Mouse (Mus musculus) skeletal muscle tissue, postnatal 0 days (tissue): ENCODE results near the gene Cryge. TPM values are rescaled to one million over a fixed set of nuclear protein-coding genes. Genes with fewer than 3 reads are reported as not detected.

ENCODE experiments used
- polyA plus RNA-seq: library from polyadenylated mRNA; unstranded; fragments of >200 nt; fragmentation: Nextera tagmentation; extraction: Ambion mirVana; gene quantifications from 2 replicates; pipeline ENCODE4 v1.2.1, GENCODE M21; 2015

Gene Cryge
- polyA plus RNA-seq = not detected in 2 replicates

GRCm38 (mm10) chr1:65050952-65051351 is at the start of gene Cryge:
Gene Cryge (minus strand): TSS chr1:65051149.

GRCm38 (mm10) chr1:65082188-65082587 is 31.2 kb upstream of the Cryge start, which contains the start of gene Crygb:
Gene Crygb (minus strand): TSS chr1:65082288.

DNA sequence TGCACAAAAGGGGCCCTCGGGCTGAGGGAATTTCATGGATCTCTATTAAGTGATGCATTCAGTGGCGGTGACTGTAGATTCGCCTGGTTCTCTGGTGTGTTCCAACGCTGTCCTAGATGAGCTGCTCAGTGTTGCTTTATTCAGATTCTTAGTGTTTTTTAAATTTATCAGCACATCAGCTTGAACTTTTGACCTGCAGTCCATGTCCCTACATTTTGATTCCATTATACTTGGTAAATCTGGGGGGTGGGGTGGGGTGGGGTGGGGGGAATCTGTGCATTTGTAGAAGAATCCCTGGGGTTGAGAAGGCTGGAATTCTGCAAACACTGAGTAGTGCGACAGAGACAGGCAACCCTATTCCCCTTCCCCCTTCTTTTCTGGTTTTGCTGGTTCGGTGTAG is 22.6 kb upstream of the Cryge start, which contains the start of gene Crygc:
Gene Crygc (minus strand): TSS at position 101 of the 400 bp plus-strand sequence.

DNA sequence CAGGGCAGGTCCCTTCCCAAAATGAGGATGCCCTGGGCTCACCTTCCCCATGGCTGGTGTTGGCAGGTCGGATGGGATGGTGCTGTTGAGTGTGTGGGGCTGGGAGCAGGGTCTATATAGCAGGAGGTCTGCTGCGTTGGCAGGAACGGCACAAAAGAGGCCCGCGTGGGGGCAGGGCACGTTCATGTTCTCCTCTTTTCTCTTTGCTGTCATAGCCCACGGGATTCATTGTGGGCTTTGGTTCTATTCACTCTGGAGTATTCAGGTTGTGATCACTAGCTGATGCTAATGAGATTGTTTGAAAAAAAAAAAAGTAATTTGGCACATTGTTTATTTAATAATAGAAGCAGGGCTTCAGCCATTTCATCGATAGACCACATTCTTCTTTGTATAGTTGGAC is 12.4 kb upstream of the Cryge start, which contains the start of gene Crygd:
Gene Crygd (minus strand): TSS at position 101 of the 400 bp plus-strand sequence.

GRCm38 (mm10) chr1:65032641-65033040 is 18.3 kb downstream of the Cryge start, which contains the start of gene Akr1cl:
Gene Akr1cl (minus strand): TSS chr1:65032759.

Other genes with a start within 250 kb of the Cryge start
- 2.1 and 2.6 TPM in 2 replicates for gene Plekhm3, start 94.3 kb downstream of the Cryge start, polyA plus RNA-seq
- 0.09 TPM in 1 of 2 replicates, not detected in the other for gene Akr1cl, start 18.4 kb downstream of the Cryge start, polyA plus RNA-seq
- not detected in 2 replicates for gene Crygd, start 12.3 kb upstream of the Cryge start, polyA plus RNA-seq
- not detected in 2 replicates for gene Crygc, start 22.5 kb upstream of the Cryge start, polyA plus RNA-seq
- not detected in 2 replicates for gene Crygb, start 31.1 kb upstream of the Cryge start, polyA plus RNA-seq
- gene Cryga, start 52.2 kb upstream of the Cryge start, polyA plus RNA-seq = not detected in 2 replicates
- gene Gm28845, start 68.4 kb upstream of the Cryge start, polyA plus RNA-seq = not detected in 2 replicates
- not detected in 2 replicates for gene D630023F18Rik, start 72.1 kb upstream of the Cryge start, polyA plus RNA-seq
- gene Idh1, start 135.4 kb upstream of the Cryge start, polyA plus RNA-seq = 48.7 and 98.6 TPM in 2 replicates
- gene Pikfyve, start 135.5 kb upstream of the Cryge start, polyA plus RNA-seq = 3.5 and 4.5 TPM in 2 replicates
- gene Pth2r, start 230.9 kb upstream of the Cryge start, polyA plus RNA-seq = not detected in 2 replicates